Mouse (Mus musculus) G1E (cell line): ENCODE measurements around the gene Rab33b. TPM values are rescaled to one million over a fixed set of nuclear protein-coding genes. Genes with fewer than 3 reads are reported as not detected.
"Not testable (repeated sequence)": the region's sequence is repeated elsewhere in the genome, so short reads cannot be mapped to it uniquely, and the experiment has no call there.

Experiments
- ATAC-seq: 2 replicates; pipeline ENCODE4 v1.8.0; 2016; ENCODE audit warnings: mild to moderate bottlenecking; ENCODE audit not compliant: insufficient number of reproducible peaks, poor library complexity, low FRiP score, severe bottlenecking; ENCODE audit errors: extremely low read depth
- DNase-seq: peaks from one replicate; pipeline ENCODE4 v3.0.0; 2012; ENCODE audit warnings: low spot score
- H3K27me3 ChIP-seq: 2 replicates; pipeline ENCODE4 v1.6.1; 2012; ENCODE audit warnings: mild to moderate bottlenecking, low read length, inconsistent platforms; ENCODE audit not compliant: insufficient read depth
- H3K36me3 ChIP-seq: replicated peaks from 2 replicates; pipeline ENCODE3; 2012; ENCODE audit warnings: mild to moderate bottlenecking, inconsistent platforms
- H3K4me1 ChIP-seq: 2 replicates; pipeline ENCODE4 v1.6.1; 2012; ENCODE audit warnings: low read depth, low read length, inconsistent platforms, mixed read lengths; ENCODE audit not compliant: insufficient read depth
- H3K4me3 ChIP-seq: 2 replicates; pipeline ENCODE4 v1.5.1; 2012; ENCODE audit warnings: low read depth, mild to moderate bottlenecking, inconsistent platforms, low read length, moderate library complexity, mixed read lengths
- H3K9me3 ChIP-seq: replicated peaks from 2 replicates; pipeline ENCODE4 v1.6.1; 2012; ENCODE audit warnings: inconsistent platforms
- CTCF ChIP-seq: IDR thresholded peaks from 2 replicates; pipeline ENCODE4 v1.5.1; 2012; ENCODE audit warnings: low read depth, low read length, inconsistent platforms, mixed read lengths
- GATA1 ChIP-seq: IDR thresholded peaks from 2 replicates; pipeline ENCODE4 v1.6.1; 2012; ENCODE audit warnings: borderline replicate concordance, low read length, inconsistent platforms, mixed read lengths
- GATA2 ChIP-seq: IDR thresholded peaks from 2 replicates; pipeline ENCODE4 v1.6.1; 2012; ENCODE audit warnings: low read depth, low read length, inconsistent platforms, borderline replicate concordance
- POLR2AphosphoS5 ChIP-seq: IDR thresholded peaks from 2 replicates; pipeline ENCODE4 v1.6.1; 2012; ENCODE audit warnings: low read depth, low read length, inconsistent platforms; ENCODE audit not compliant: insufficient replicate concordance
- TAL1 ChIP-seq: conservative IDR thresholded peaks from 2 replicates; pipeline ENCODE4 v1.6.1; 2012; ENCODE audit warnings: low read depth, low read length, inconsistent platforms, mixed read lengths
- polyA plus RNA-seq: library from polyadenylated mRNA; stranded (reverse); fragments of >175 nt; gene quantifications from 2 replicates; pipeline ENCODE4 v1.2.3, GENCODE M21; 2012
- total RNA-seq, 2 experiments: library from RNA; stranded (forward) in 1 of 2; stranded (reverse) in 1 of 2; fragments of 200-1000 nt in 1 of 2; fragments of >200 nt in 1 of 2; fragmentation: Nextera tagmentation in 1 of 2; gene quantifications; 2 replicates each; pipeline ENCODE4 v1.2.3; 2014 to 2017

Gene Rab33b
- 7.8 and 9.5 TPM in 2 replicates for total RNA-seq (2014; fragmentation: Nextera tagmentation)
- total RNA-seq (2017), result 8.1 and 10.3 TPM in 2 replicates
- 3.0 and 3.2 TPM in 2 replicates for polyA plus RNA-seq

DNA sequence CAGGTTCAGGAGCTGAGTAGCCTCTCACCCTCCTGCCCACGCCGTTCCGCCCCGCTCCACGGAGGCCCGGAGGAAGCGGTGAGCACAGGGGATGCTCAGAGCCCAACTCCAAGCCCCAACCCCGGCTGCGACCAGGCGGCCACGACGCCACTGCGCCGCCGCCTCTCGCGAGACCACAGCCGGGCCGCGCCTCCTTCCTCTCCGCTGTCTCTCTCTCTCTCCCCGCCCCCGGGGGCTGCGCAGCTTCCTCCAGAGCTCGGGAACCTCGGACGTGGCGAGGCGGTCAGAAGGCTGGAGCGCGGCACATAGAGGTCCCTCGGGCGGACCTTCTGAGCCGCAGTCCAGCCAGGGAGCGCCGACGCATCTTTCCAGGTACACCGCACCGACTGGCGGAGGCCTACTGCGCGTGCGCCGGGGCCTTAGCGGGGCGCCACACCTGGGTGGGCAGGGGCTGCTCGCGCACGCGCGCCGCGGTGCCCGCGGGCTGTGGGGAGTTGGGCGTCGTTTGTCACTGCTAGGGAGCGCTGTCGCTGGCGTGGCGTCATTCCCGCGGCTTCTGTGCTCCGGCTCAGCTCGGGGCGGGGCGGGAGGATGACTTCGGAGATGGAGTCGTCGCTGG is at the start of gene Rab33b:
Gene Rab33b, plus strand, starts transcription at position 180 of the 619 bp plus-strand sequence.
- peaks cover 28% of the 10 kb centered on the region for H3K4me1 ChIP-seq
- ATAC-seq, result peak; percentile 88
- no peaks in the 10 kb centered on the region for H3K27me3 ChIP-seq
- TF ChIP-seq GATA2 (no peak), TAL1 (no peak), POLR2AphosphoS5 (no peak), CTCF (no peak), GATA1 (no peak)
- peak; percentile 83 for DNase-seq
- H3K4me3 ChIP-seq, result peak within 1 kb of the TSS; percentile 97
- no peaks in the 10 kb centered on the region for H3K9me3 ChIP-seq
- H3K36me3 ChIP-seq, result peaks cover 20% of the 10 kb centered on the region

DNA sequence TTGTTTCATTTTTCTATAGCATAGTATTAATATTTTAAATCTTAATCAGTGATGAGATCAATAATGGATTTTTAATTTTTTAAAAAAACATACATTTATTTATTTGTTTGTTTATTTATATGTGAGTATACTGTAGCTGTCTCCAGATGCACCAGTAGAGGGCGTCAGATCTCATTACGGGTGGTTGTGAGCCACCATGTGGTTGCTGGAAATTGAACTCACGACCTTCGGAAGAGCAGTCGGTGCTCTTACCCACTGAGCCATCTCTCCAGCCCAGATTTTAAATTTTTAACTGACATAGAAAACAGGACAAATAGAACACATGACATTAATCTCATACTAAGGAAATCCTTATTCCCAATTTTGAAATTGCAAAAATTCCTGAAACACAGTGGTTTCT is 49.4 kb upstream of the Rab33b start:
- H3K36me3 ChIP-seq, result peaks cover 46% of the 10 kb centered on the region
- not testable (repeated sequence) for H3K4me3 ChIP-seq, H3K27me3 ChIP-seq, DNase-seq, H3K9me3 ChIP-seq, H3K4me1 ChIP-seq, ATAC-seq

DNA sequence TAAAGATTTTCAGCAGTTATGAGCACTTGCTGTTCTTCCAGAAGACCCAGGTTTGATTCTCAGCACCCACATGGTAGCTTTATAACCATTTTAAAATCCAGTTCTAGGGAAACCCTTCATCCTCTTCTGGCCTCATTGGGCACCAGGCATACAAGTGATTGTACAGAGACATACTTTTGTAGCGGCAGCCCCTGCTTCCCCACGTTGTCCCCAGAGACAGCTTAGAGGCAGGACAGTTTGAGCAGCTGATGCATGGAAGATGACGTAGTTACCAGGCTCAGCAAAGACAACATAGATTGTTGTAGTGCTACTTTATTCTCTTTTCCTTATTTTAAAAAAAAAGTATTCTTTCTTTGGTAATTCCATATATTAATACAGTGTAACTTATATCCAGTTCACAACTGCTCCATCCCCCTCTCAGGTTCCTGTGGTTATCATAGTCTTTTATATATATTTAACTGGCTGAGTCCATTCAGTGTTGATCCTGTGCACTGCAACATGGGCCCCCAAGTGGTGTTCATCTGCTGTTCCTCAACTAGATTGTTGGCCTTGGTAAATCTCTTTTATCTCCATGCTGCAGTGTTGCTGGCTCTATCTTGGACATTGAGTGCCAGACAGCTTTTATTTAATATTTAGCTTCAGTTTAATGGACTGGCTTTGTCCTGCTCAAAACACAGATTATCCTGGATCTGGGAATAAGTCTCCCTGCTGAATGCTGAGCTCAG is 48.7 kb upstream of the Rab33b start:
- Histone ChIP-seq H3K9me3 (no peaks in the 10 kb centered on the region), H3K36me3 (peaks cover 52% of the 10 kb centered on the region), H3K4me3 (no peak overlapping the region), H3K27me3 (no peaks in the 10 kb centered on the region), H3K4me1 (peaks cover 6% of the 10 kb centered on the region; the same call in 1 of the 2 replicates)
- no peak for DNase-seq
- no peak for ATAC-seq
- no peak for TF ChIP-seq CTCF
- no peak for TF ChIP-seq GATA1
- no peak for TF ChIP-seq TAL1
- TF ChIP-seq GATA2, result no peak
- no peak for TF ChIP-seq POLR2AphosphoS5

GRCm38 (mm10) chr3:51468530-51468929 is 15.2 kb upstream of the Rab33b start:
- no peak for TF ChIP-seq POLR2AphosphoS5
- no peak for TF ChIP-seq GATA1
- no peak for TF ChIP-seq GATA2
- no peak for TF ChIP-seq TAL1
- TF ChIP-seq CTCF, result no peak
- peaks cover 93% of the 10 kb centered on the region for H3K36me3 ChIP-seq

DNA sequence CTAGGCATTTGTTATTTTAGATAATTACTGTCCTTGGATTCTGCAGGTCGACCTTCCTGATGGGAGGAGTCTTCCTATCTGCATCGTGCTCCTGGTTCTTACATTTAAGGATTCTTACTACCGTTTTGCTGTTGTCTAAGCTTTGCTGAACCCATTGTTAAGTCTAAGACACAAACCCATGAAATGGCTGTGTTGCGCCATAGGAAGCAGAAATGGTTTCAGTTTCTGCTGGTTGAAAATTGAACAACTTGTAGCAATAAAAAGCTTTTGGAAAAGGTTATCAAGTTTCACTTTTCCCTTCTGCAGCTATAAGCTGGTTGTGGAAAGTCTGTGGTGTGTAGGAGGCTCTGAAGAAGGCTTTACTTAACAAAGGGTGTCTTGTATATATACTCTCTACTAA is 8.0 kb upstream of the Rab33b start:
- Histone ChIP-seq H3K27me3 (no peaks in the 10 kb centered on the region), H3K4me1 (no peaks in the 10 kb centered on the region), H3K4me3 (no peak overlapping the region), H3K9me3 (no peaks in the 10 kb centered on the region), H3K36me3 (peaks cover 55% of the 10 kb centered on the region)
- TF ChIP-seq POLR2AphosphoS5 (no peak), GATA1 (no peak), TAL1 (no peak), CTCF (no peak), GATA2 (no peak)
- DNase-seq (no peak), ATAC-seq (no peak)

More at GRCm38 (mm10) chr3:51468530-51468929, 15.2 kb upstream of the Rab33b start:
- H3K9me3 ChIP-seq, result no peaks in the 10 kb centered on the region
- H3K4me3 ChIP-seq, result no peak overlapping the region
- no peak for ATAC-seq
- no peaks in the 10 kb centered on the region for H3K27me3 ChIP-seq
- no peaks in the 10 kb centered on the region for H3K4me1 ChIP-seq
- no peak for DNase-seq

- DNase-seq (no peak), ATAC-seq (no peak)
- no peaks in the 10 kb centered on the region for H3K27me3 ChIP-seq
- H3K4me3 ChIP-seq, result no peak overlapping the region
- peaks cover 18% of the 10 kb centered on the region for H3K36me3 ChIP-seq
- H3K4me1 ChIP-seq, result peaks cover 16% of the 10 kb centered on the region
- TF ChIP-seq GATA2 (no peak), CTCF (no peak), GATA1 (no peak), TAL1 (no peak), POLR2AphosphoS5 (no peak)
- H3K9me3 ChIP-seq, result no peaks in the 10 kb centered on the region
These were observed 3.8 kb upstream of the Rab33b start for GRCm38 (mm10) chr3:51479893-51480292.
